Mouse (Mus musculus): Measurements from ENCODE around the gene Fxyd7.
A peak's percentile ranks its signal among the peaks of the same experiment; 100 is the strongest.

Gene Fxyd7

DNA sequence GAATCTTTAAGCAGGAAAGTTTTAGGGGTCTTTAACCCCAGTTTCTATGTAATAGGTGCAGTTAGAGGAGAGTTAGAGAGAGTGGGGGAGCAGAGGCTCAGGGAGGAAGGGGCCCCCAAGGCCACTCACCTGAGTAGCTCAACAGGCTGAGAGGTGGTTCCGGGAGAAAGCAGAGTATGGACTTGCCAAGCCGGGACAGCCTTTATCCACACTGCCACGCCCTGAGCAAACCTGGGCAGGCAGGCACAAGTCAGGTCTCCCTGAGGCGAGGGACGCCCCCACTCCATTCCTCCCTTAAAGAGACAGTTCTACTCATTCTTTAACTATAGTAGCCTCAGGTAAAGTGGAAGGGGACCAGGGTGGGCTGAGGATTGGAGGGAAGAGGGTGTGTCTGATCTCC lies 25.2 kb upstream of the Fxyd7 start, which contains the start of gene Fxyd3:
TSS of gene Fxyd3 (minus strand) at position 213 of the 400 bp plus-strand sequence.
- no peak for DNase-seq

GRCm38 (mm10) chr7:31074713-31075069 lies 23.4 kb upstream of the Fxyd7 start:
- no peak for DNase-seq

- DNase-seq, result no peak
Observed at GRCm38 (mm10) chr7:31074061-31074712, 22.9 kb upstream of the Fxyd7 start.

DNA sequence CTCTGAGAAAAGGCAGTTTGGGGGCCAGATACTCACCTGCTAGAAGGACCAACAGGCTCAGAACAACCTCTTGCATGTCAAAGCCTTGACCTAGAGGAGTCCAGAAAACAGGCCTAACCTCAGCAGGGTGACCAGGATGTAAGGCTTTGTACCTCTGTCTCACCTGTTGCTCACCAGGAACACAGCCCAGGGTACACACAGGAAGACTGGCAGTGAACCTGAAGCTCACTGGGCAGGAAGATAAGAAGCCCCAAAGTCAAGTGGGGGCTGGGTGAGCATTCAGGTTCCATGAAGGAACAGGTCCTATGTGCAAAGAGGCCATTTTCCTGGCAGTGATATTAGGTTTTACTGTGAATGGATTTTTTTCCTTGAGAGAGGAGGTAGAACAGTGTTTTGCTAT lies 22.3 kb upstream of the Fxyd7 start:
- DNase-seq, result no peak

- peak in 1 of 2 experiments; percentile 27 for DNase-seq
Observed at GRCm38 (mm10) chr7:31072326-31072725, 21.1 kb upstream of the Fxyd7 start.

- no peak for DNase-seq
Observed at GRCm38 (mm10) chr7:31070324-31070723, 19.1 kb upstream of the Fxyd7 start.

DNA sequence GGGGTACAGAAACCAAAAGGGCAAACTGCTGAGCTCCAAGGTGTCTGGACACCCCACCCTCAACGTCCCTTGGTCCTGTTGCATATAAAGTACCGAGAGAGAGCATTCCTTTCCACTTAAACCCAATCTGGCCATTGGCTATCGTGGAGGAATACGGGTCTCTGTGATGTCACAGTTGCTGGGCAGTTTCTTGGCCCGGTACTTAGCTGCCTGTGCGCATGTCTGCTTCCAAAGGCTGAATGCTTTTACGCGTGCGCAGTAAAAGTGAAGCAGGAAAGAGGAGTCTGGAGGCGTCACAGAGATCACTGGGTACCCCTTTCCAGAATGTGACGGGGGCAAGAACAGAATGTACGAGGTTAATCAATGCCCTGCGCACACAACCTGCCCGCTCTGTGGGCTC lies 18.2 kb upstream of the Fxyd7 start:
- peak in 1 of 2 experiments; percentile 53 for DNase-seq

DNA sequence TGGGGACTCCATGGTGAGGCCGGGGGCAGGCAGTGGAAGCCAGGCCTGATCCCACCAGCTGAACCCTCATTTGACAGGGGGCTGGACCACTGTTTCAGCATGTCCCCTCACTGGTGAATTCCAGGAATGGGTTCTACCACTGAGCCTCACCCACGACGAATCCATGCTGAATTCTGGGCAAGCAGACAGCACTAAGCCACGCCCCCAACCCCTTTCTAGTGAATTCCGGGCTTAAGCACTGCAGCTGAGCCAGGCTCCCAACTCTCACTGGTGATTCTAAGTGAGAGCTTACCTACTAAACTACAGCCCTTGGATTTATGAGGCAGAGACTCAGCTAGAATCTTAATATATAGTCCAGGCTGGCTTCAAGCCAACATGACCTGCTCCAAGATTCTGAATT lies 16.6 kb upstream of the Fxyd7 start:
- DNase-seq, result peak; percentile 73 to 77

GRCm38 (mm10) chr7:31063074-31063560 lies 11.8 kb upstream of the Fxyd7 start:
- DNase-seq, result no peak

DNA sequence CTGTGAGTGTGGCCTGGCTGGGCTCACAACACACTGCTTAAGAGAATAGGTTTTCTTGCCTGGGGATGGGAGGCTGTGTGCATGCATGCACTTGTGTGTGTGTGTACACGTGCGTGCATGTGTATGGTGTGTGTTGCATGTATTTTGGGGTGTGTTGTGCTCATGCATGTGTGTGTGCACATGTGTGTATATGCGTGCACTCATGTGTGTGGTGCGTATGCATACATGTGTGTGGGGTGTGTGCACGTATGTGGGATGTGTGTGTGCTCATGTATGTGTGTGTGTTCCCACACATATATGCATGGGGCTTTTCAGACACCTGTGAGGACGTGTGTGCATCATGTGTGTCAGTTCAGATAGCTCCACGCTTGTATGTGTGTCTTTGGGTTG lies 9.3 kb upstream of the Fxyd7 start:
- DNase-seq, result no peak

GRCm38 (mm10) chr7:31059919-31060620 lies 8.8 kb upstream of the Fxyd7 start:
- DNase-seq, result no peak

DNA sequence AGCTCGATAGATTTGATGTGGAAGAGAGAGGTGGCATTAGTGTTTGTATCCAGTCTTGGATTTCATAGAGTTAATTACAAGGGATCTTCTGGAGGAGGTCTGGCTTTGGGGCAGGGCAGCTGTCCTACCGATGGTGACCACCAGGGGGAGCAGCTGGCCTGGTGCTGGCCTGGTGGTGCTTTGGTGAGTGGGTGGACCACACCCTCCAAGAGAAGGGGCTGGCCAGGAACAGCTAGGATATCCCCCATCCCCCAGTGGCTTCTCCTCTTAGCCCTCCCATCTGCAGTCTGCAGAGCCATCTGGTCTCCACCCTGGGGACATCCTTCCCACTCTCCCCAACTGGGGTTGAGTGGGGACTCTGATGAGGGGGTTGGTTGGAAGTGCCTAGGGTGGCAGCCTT lies 7.8 kb upstream of the Fxyd7 start, which contains the start of gene Lgi4:
TSS of gene Lgi4 (plus strand) at position 235 of the 400 bp plus-strand sequence.
- peak; percentile 91 for DNase-seq

DNA sequence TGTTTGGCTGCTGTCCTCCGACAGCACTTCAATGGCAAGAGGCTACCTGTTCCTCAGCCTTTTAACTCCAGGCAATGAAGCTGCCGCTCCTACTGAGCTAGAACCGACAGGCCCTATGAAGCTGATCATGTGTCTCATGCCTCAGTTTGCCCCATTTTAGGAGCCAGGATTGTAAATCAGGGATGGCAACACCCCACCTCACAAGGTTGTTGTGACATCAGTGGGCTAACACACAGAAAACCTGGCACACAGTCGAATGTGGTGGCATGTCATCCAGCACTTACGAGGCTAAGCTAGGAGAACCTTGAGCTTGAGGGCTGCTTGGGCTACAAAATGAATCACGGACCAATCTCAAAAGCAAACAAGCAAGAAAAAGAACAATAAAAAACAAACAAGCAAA lies 6.9 kb upstream of the Fxyd7 start:
- DNase-seq, result no peak

GRCm38 (mm10) chr7:31057730-31058129 lies 6.5 kb upstream of the Fxyd7 start:
- DNase-seq, result no peak

DNA sequence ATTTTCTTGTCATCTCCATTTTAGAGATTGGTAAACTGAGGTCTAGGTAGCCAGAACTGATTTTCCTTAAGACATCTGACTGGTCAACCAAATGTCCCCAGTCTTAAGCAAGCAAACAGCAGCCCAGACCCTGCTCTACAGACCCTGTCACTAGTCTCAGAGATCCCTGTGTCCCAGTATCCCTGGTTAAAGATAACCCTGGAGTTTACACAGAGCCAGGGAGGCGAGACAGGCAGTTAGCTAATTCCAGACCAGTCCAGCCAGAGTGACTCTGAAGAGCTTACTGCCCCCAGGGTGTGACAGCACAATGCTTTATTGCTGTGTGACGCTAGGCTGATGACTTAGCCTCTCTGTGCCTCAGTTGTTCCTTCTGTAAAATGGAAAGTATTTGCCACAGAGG lies 5.8 kb upstream of the Fxyd7 start, which contains the start of gene Fxyd1:
TSS of gene Fxyd1 (minus strand) at position 129 of the 400 bp plus-strand sequence.
- no peak for DNase-seq

DNA sequence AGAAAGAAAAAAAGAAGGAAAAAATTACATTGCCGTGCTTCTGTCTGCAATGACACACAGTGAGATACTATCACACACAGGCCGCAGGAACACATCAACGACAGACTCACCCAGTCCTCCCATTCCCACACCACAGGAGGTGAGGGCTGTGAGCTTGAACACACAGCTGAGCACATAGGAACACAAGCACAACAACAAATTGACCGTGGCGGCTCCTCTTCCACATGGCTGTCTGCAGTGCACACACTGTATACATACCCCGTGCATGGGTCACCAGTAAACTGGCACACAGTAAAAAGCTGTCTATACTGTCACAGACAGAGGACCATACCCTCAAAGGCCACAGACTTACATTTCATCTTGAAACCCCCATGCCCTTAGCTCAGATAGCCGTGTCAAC lies 5.2 kb upstream of the Fxyd7 start:
- DNase-seq, result no peak

DNA sequence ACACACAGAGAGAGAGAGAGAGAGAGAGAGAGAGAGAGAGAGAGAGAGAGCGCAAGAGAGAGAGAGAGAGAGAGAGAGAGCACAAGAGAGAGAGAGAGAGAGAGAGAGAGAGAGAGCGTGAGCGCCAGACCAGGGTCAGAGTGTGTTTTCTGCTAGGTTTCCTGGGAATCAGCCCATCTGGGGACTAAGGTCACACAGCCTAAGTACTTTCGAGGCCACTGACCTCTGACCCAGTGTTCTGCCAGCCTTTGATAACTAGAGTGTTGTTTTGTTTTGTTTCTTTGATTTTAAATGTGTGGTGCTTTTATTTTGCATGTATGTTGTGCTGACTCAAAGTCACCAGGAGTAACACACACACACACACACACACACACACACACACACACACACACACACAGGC lies 4.6 kb upstream of the Fxyd7 start:
- DNase-seq, result peak in 1 of 2 experiments; percentile 48

GRCm38 (mm10) chr7:31055354-31055824 lies 4.1 kb upstream of the Fxyd7 start:
- DNase-seq, result peak; percentile 84 to 90

GRCm38 (mm10) chr7:31054661-31055320 lies 3.5 kb upstream of the Fxyd7 start:
- peak; percentile 12 to 31 for DNase-seq

- DNase-seq, result peak; percentile 27 to 34
Observed at GRCm38 (mm10) chr7:31053882-31054447, 2.7 kb upstream of the Fxyd7 start.

DNA sequence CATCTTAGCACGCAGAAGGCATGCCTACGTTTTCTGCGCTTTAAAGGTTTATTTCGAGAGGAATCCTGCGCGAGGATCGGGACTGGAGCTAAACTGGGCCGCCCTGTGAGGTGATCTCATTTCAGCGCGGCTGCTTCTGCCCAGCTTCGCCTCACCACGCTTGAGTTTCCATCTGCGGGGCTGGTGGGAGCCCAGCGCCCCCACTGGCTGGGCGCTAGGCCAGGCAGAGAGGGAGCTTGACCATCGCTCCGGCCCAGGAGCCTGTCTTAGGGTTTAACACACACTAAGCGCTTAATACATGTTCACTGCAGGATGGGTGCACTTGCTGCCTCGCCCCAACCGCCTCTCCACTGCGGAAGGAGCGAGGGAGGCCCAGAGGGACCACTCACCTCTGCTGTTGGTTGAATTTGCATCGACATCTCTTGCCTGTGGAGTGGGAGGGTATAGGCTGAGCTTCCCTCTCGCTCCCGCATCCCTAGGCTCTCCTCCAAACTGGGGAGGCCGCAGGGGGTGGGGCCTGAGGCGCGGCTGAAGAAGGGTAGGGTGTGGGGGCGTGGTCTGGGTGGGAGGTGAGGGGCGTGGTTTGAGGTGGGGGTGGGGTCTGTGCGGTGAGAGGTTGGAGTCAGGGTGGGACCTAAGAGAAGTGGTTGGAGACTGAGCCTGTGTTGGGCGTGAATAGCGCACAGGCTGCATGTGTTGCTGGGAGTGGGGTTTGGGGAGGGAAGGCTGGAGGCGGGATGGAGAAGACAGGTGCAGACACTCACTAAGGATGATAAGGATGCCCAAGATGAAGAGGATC lies 1.6 kb upstream of the Fxyd7 start:
- DNase-seq, result peak; percentile 67 to 70

GRCm38 (mm10) chr7:31052251-31052635 lies 976 bp upstream of the Fxyd7 start:
- DNase-seq, result peak in 1 of 2 experiments; percentile 4
